Mouse (Mus musculus) heart, postnatal 0 days (tissue): ENCODE results near the gene Olfr461.

Experiments used
- CTCF ChIP-seq: IDR thresholded peaks from 2 replicates; pipeline ENCODE4 v1.5.1; 2016; ENCODE audit warnings: antibody characterized with exemption, control low read depth, low read depth
- EP300 ChIP-seq: IDR thresholded peaks from 2 replicates; pipeline ENCODE4 v1.6.1; 2016; ENCODE audit warnings: antibody characterized with exemption, low read depth

DNA sequence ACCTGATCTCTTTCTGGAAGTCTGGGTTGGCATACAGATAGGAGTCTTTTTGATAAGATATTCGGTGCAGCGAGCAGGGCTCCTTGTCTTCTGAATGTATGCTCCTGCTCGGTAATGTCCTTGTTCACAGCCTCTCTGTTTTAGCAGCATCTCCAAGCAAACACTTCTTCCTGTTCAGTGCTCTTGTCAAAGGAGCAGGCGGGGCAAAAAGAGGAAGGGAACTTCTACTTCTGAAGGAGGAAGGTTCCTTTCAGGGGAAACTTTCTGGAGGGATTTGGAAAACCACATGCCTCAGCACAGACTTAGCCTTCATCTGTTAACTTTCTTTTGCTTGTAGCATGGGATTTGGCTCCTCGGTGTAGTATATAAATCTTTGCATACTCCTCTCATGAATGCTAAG, 30.8 kb upstream of the Olfr461 start, which contains the start of gene Clec5a:
- TF ChIP-seq CTCF: no peak
- no peak for TF ChIP-seq EP300
